Mouse (Mus musculus) ovary, postnatal 36 days (tissue): ENCODE data around the gene Gsap.
"Not testable (repeated sequence)": the region's sequence is repeated elsewhere in the genome, so short reads cannot be mapped to it uniquely, and the experiment has no call there.

Experiments used
- DNase-seq: peaks from one replicate; pipeline ENCODE4 v3.0.0; 2022; ENCODE audit warnings: low spot score, mixed read lengths

The Gsap gene

GRCm38 (mm10) chr5:21261202-21261844, 75.3 kb downstream of the Gsap start:
- DNase-seq: no peak

- no peak for DNase-seq
Observed at GRCm38 (mm10) chr5:21263202-21264055, 77.4 kb downstream of the Gsap start.

GRCm38 (mm10) chr5:21264352-21265021, 78.4 kb downstream of the Gsap start:
- no peak for DNase-seq

GRCm38 (mm10) chr5:21265049-21265448, 79.0 kb downstream of the Gsap start:
- peak; percentile 68 for DNase-seq

GRCm38 (mm10) chr5:21267090-21267489, 81.0 kb downstream of the Gsap start:
- DNase-seq: no peak

DNA sequence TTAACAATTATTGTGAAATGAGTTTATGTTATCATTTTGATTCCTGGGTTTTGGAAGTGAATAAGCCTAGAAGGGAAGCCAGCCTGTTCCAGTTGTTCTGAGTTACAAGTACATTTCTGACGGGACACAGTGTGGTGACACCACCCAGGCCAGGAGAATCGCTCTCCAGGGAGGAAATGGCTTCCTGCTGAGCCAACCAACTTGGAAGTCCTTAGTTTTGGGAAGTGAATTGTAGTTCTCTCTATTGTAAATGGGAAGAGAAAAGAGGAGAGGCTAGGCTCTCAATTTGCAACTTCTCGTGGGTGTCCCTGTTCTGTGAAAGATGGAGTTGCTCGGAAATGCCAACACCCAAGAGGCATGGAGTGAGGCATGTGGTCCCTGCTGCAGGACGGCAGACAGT, 83.4 kb downstream of the Gsap start:
- no peak for DNase-seq

- DNase-seq: no peak
Observed at GRCm38 (mm10) chr5:21270756-21271155, 84.7 kb downstream of the Gsap start.

DNA sequence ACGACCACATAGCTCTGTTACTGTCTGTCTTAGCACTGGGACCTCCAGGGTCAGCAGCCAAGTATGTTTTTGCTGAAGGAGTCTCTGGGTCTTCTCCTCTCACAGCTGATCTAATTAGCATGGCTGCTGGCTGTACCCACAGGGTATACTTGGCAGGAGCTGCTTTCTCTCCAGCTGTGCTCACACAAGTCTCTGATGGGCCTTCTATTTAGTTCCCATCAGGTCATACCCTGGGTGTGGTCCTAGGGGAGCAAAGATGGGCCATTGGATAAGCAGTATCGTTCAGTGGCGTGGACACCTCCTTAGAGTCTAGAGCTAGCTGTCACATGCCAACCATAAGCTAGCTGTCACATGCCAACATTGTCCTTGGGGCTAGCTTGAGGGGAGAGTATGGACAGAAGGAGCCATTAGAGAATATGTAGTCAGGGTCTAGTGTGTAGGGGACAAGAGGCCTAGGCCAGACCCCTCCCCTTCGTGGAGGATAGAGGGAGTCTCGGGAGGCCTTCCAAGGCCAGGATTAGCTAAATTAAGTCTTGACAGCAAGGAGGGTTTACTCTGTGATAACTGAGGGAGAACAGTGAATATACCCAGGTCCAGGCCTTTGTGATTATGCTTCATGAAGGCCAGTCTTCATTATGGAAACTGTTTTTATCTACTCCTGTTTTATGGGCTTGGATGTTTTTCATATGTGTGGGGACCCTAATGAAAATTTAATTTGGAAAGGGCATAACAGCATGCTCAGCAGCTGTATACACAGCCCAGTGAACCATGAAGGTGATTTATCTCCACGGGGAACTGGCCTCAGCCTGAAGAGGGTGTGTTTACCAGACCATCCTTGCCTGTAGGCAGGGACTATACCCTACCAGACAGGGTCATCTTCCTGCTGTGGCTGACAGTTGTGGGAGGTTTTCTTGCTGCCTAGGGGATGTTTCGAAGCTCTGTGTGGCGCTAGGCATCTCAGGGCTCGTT, 85.6 kb downstream of the Gsap start:
- no peak for DNase-seq

DNA sequence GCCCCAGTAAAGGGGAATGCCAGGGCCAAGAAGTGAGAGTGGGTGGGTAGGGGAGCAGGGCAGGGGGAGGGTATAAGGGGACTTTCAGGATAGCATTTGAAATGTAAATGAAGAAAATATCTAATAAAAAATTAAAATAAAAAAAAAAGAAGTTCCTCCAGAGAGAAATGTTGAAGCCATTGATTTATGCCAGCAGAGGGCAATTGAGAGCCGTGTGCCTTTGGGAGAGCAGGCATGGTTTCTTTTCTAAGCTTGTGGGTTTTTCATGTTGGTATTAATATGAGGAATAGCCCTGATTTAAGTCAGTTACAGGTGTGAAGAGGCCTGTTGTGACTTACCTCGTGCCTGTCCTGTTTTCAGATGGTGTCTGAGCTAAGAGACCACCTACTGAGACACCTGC, 91.6 kb downstream of the Gsap start:
- not testable (repeated sequence) for DNase-seq

DNA sequence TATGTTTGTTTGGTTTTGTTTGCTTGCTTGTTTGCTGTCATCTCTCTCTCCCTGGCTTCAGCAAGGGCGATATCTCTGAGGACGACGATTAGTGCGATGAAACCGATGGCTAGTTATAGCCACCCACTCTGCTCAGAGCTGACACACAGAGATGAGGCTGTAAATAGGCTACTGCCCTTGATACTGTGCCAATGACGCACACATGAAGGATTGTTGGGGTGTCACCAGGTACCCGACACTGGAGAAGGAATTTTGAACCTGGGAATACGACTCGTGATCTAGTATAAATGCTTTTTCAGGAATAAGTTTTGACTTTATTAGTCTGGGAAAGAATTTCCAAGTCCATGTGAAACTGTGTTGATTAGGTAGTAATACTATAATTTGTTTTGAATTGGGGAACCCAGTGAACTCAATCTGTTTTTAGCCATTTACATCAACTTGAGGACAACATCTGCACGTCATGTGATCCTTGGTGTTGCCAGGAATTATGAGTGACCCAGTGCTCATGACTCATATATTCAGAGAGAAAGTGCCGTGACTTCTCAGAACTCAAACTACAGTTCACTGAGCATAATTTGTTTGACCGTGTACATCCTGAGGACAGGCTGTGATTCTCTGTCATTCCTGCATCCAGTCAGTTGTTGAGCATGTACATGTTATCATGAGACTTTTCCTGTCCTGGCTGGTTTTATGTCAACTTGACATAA, 97.5 kb downstream of the Gsap start:
- DNase-seq: no peak

DNA sequence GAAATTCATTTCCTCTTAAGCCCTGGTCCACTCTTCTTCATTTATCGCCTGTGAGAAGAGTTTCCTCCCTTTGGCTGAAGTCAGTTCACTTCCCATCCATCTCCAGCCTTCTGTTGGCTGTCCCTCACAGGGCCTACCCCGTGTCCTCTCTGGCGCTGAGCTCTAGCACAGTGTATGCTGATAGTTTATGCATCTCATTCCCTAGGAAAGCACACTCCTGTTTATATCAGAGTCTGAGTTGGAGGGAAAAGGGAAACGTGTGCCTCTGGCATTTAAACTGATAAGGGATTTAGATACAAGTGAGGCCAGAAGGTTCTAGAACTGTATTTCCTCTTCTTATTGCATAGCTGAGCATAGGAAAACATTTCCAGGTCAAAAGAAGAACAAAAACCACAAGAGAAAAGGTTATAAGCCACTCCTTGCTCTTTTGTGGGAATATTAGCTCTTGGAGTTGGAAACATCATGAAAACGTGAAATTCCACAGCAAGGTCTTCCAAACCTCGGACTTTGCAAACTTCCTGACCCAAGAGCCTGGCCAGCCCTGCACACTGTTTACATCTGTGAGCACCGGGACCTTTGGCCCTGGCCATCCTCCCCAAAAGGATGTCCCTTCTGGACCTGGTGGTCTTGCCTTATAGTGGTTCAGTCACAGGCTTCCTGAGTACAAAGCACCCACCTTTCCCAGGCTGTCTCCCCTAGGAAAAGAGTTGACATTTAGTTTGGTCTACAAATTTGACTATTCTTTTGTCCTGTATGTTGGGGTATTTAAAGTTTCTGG, 102.8 kb downstream of the Gsap start:
- DNase-seq: no peak

DNA sequence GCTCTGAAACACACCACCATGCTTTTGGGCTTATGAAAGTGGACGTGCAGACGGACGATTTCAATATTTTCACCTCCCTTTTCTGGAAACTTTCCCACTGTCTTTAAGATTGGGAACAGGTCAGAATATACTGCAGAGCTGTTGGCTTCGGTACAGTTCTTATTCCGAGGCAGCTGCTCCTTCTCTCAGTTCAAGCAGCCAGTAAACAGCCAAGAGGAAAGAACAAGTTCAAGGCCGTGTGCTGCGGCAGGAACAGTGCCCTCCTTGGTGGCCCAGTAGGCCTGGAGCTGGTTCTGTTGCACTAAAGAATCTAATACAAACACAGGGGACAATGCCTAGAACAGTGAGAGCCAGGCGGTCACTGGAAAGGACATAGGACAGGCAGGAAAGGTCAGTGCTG, 104.5 kb downstream of the Gsap start:
- no peak for DNase-seq

DNA sequence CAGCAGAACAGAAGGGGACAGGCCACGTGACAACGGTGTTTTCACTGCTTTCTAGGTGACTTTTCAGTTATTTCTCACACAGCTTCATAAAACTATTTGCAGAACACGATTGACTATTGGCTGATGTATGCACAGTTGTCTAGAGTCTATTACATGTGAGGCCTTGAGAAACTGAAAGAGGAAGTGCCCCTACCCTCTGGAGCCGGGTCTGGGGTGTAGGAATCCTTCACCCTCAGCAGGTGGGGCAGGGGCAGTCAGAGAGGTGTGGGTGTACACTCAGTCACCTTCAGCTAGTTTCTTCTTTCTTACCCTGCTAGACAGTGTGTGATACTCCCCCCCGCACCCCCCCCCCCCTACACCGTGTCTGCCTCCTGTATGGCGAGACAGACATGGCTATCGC, 109.6 kb downstream of the Gsap start:
- no peak for DNase-seq

DNA sequence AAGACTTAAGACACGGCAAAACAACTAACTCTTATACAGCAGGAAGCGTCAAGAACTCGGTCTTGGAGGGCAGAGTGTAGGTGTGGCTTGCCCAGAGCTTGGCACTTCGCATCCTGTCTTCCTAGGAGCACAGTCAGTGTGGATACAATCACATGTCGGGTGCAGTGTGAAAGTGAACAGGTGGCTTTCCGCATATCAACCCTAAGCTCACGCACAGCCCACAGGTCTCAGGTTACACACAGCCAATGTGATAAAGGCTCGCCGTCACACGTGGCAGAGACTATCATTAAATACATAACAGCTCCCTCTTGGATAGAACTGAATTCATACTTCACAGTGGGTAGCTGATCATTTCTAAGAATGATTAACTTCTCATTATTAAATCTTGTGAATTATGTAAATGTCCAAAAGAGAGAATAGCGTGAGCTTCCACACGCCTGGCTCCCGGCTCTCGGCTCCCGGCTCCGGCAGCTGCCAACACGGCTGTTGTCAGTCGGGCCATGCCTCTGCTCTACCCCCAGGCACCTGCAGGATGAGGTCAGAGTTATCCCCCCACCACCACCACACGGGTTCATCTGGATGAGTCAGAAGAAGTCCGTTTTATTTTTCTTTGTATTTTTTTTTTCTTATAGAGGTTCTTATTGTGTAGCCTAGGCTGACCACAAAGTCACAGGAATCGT, 113.2 kb downstream of the Gsap start:
- no peak for DNase-seq

DNA sequence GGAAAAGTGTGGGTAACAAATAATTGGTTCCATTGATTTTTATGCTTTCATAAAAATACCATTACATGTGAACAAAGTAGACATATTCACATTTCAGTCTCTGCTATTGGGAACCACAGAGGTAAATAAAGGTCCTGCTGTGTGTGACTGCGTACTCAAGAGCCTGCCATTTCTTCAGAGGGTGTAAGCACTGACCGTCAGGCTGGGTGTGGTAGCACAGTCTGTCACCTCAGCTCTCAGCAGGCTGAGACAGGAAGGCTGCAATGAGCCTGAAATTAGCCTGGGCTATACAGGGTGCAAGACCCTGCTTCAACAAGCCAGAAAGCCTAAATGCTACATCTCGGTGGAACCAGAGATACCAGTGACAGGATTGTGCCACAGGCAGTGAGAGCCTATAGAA, 114.0 kb downstream of the Gsap start:
- DNase-seq: no peak

GRCm38 (mm10) chr5:21301011-21301410, 115.0 kb downstream of the Gsap start:
- DNase-seq: peak; percentile 38

DNA sequence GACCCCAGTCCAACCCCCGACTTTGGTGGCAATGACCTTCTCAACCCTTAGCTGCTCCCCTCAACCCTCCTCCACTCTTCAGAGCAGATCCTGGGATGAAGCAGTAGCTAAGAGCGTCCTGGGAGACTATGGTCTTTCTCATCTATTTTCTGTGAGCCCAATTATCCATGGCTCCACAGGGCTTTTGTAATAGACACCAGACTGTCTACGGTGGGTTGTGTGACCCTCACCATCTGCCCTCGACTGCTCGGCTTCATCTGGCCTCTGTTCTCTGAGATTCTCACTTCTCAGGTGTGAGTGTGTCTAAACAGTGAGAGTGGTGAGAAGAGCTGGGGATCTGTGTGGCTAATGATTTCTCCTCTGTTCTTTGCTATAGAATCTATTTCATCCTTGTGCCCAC, 121.1 kb downstream of the Gsap start:
- no peak for DNase-seq

DNA sequence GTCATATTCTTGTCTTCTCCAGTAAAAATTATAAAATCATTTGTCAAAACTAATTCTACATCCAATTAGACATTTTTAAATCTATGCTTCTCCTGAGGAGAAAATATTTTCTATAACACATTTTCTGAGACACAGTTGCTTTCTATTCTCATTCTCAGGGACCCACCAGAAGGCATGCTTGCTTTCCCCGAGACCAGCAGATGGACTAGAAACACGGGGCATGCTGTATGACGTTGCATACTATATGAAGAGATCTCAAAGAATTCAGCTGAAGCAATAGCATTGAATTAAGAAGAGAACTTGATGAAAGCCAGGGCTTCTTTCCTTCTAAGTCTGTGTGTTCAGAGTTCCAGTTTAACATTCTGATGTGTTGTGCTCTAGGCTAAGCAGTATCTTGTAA, 128.6 kb downstream of the Gsap start:
- DNase-seq: no peak

- DNase-seq: no peak
Observed at GRCm38 (mm10) chr5:21320138-21320537, 134.1 kb downstream of the Gsap start.

- peak; percentile 64 for DNase-seq
Observed at GRCm38 (mm10) chr5:21326494-21326893, 140.4 kb downstream of the Gsap start.
